Mouse (Mus musculus): ENCODE measurements around the gene Hist1h1c. TPM values are rescaled to one million over a fixed set of nuclear protein-coding genes. Genes with fewer than 3 reads are reported as not detected.

Gene Hist1h1c
- polyA plus RNA-seq, 1 experiment = 68.0 TPM

- TF ChIP-seq CTCF (IDR thresholded peaks at IDR 0.05; ENCODE audit: extremely low read depth, insufficient read length, insufficient replicate concordance, low read depth, low read length) (no peak), POLR2A (IDR thresholded peaks at IDR 0.05; ENCODE audit: low read depth, low read length) (no peak)
- H3K27ac ChIP-seq (ENCODE audit: insufficient read depth, low read depth, low read length) = no peak overlapping the region
- H3K27me3 ChIP-seq (ENCODE audit: control insufficient read depth, insufficient read depth, low read length) = no peaks in the 10 kb centered on the region
- H3K4me3 ChIP-seq (ENCODE audit: low read depth, low read length) = no peak overlapping the region
- no peaks in the 10 kb centered on the region for H3K36me3 ChIP-seq (ENCODE audit: control insufficient read depth, insufficient read depth, low read length)
- WGBS = 37% methylated on average over 21 of the region's 21 CpGs
- H3K4me1 ChIP-seq (ENCODE audit: control insufficient read depth, insufficient read depth, insufficient read length, low read length) = peaks cover 13% of the 10 kb centered on the region; the same call in 1 of the 2 replicates
These were observed 34.1 kb downstream of the Hist1h1c start for GRCm38 (mm10) chr13:23772561-23773313.

- 71% methylated on average over 7 of the region's 7 CpGs for WGBS
- Histone ChIP-seq H3K27me3 (ENCODE audit: control insufficient read depth, insufficient read depth, low read length) (no peaks in the 10 kb centered on the region), H3K27ac (ENCODE audit: insufficient read depth, low read depth, low read length) (peak overlapping the region; percentile 72), H3K4me1 (ENCODE audit: control insufficient read depth, insufficient read depth, insufficient read length, low read length) (peaks cover 19% of the 10 kb centered on the region), H3K4me3 (ENCODE audit: low read depth, low read length) (no peak overlapping the region), H3K36me3 (ENCODE audit: control insufficient read depth, insufficient read depth, low read length) (0 out of 2 replicates have a peak, but pooled peaks cover 3% of the 10 kb centered on the region)
- TF ChIP-seq POLR2A (IDR thresholded peaks at IDR 0.05; ENCODE audit: low read depth, low read length) (no peak), CTCF (IDR thresholded peaks at IDR 0.05; ENCODE audit: extremely low read depth, insufficient read length, insufficient replicate concordance, low read depth, low read length) (no peak)
These were observed 39.7 kb downstream of the Hist1h1c start for GRCm38 (mm10) chr13:23778339-23778738.

- Histone ChIP-seq H3K27me3 (ENCODE audit: control insufficient read depth, insufficient read depth, low read length) (no peaks in the 10 kb centered on the region), H3K27ac (ENCODE audit: insufficient read depth, low read depth, low read length) (peak overlapping the region; percentile 92), H3K4me1 (ENCODE audit: control insufficient read depth, insufficient read depth, insufficient read length, low read length) (peaks cover 19% of the 10 kb centered on the region), H3K36me3 (ENCODE audit: control insufficient read depth, insufficient read depth, low read length) (0 out of 2 replicates have a peak, but pooled peaks cover 3% of the 10 kb centered on the region), H3K4me3 (ENCODE audit: low read depth, low read length) (peak overlapping the region; percentile 50)
- WGBS = 38% methylated on average over 4 of the region's 4 CpGs
- TF ChIP-seq POLR2A (IDR thresholded peaks at IDR 0.05; ENCODE audit: low read depth, low read length) = peak; percentile 28; the same call in 1 of the 2 replicates
- no peak for TF ChIP-seq CTCF (IDR thresholded peaks at IDR 0.05; ENCODE audit: extremely low read depth, insufficient read length, insufficient replicate concordance, low read depth, low read length)
These were observed 40.4 kb downstream of the Hist1h1c start for GRCm38 (mm10) chr13:23779025-23779424.

Other genes starting within 250 kb of the Hist1h1c start
- not detected in 2 replicates for gene Btn2a2, start 250.0 kb upstream of the Hist1h1c start, polyA plus RNA-seq (2012; rRNA removed)
- 39.6 and 71.6 TPM in 2 replicates for gene Hist1h4h, start 207.8 kb upstream of the Hist1h1c start, polyA plus RNA-seq (2012; rRNA removed)
- gene Hist1h2af, start 204.9 kb upstream of the Hist1h1c start, polyA plus RNA-seq (2012; rRNA removed) = 631 and 1,420 TPM in 2 replicates
- gene Hist1h3g, start 203.4 kb upstream of the Hist1h1c start, polyA plus RNA-seq (2012; rRNA removed) = 43.4 and 65.8 TPM in 2 replicates
- 2.4 and 5.1 TPM in 2 replicates for gene Hist1h2bh, start 195.4 kb upstream of the Hist1h1c start, polyA plus RNA-seq (2012; rRNA removed)
- gene Hist1h3f, start 194.8 kb upstream of the Hist1h1c start, polyA plus RNA-seq (2012; rRNA removed) = 9.6 and 13.1 TPM in 2 replicates
- gene Hist1h4f, start 187.2 kb upstream of the Hist1h1c start, polyA plus RNA-seq (2012; rRNA removed) = 13.6 and 21.3 TPM in 2 replicates
- 0.27 and 0.29 TPM in 2 replicates for gene Hist1h1d, start 185.5 kb upstream of the Hist1h1c start, polyA plus RNA-seq (2012; rRNA removed)
- gene Hist1h3e, start 176.4 kb upstream of the Hist1h1c start, polyA plus RNA-seq (2012; rRNA removed) = 27.6 and 43.3 TPM in 2 replicates
- 27.3 and 38.0 TPM in 2 replicates for gene Hist1h2ae, start 167.6 kb upstream of the Hist1h1c start, polyA plus RNA-seq (2012; rRNA removed)
- gene Hist1h2bg, start 167.4 kb upstream of the Hist1h1c start, polyA plus RNA-seq (2012; rRNA removed) = 32.8 and 51.3 TPM in 2 replicates
- 9.0 and 24.6 TPM in 2 replicates for gene Hist1h2bf, start 164.6 kb upstream of the Hist1h1c start, polyA plus RNA-seq (2012; rRNA removed)
- gene Hist1h2ad, start 164.4 kb upstream of the Hist1h1c start, polyA plus RNA-seq (2012; rRNA removed) = 21.3 and 30.3 TPM in 2 replicates
- gene Hist1h3d, start 163.0 kb upstream of the Hist1h1c start, polyA plus RNA-seq (2012; rRNA removed) = 11.5 and 24.2 TPM in 2 replicates
- 10.1 and 13.8 TPM in 2 replicates for gene Hist1h4d, start 157.2 kb upstream of the Hist1h1c start, polyA plus RNA-seq (2012; rRNA removed)
- 1.5 and 1.8 TPM in 2 replicates for gene Hist1h2be, start 117.7 kb upstream of the Hist1h1c start, polyA plus RNA-seq (2012; rRNA removed)
- gene Hist1h1e, start 116.2 kb upstream of the Hist1h1c start, polyA plus RNA-seq (2012; rRNA removed) = 2.2 and 2.4 TPM in 2 replicates
- gene Hist1h2ac, start 54.9 kb upstream of the Hist1h1c start, polyA plus RNA-seq (2012; rRNA removed) = 3.1 and 4.0 TPM in 2 replicates
- 210 and 772 TPM in 2 replicates for gene Hist1h2bc, start 54.6 kb upstream of the Hist1h1c start, polyA plus RNA-seq (2012; rRNA removed)
- not detected in 2 replicates for gene Hist1h1t, start 43.0 kb upstream of the Hist1h1c start, polyA plus RNA-seq (2012; rRNA removed)
- 13.7 and 17.8 TPM in 2 replicates for gene Hist1h4c, start 40.4 kb upstream of the Hist1h1c start, polyA plus RNA-seq (2012; rRNA removed)
- 3.5 and 7.7 TPM in 2 replicates for gene Hfe, start 28.0 kb upstream of the Hist1h1c start, polyA plus RNA-seq (2012; rRNA removed)
- gene Hist1h3c, start 6.8 kb downstream of the Hist1h1c start, polyA plus RNA-seq (2012; rRNA removed) = 39.3 and 49.1 TPM in 2 replicates
- gene Hist1h2bb, start 7.9 kb downstream of the Hist1h1c start, polyA plus RNA-seq (2012; rRNA removed) = 17.8 and 19.7 TPM in 2 replicates
- gene Hist1h2ab, start 12.3 kb downstream of the Hist1h1c start, polyA plus RNA-seq (2012; rRNA removed) = 32.5 and 55.3 TPM in 2 replicates
- 39.8 and 49.8 TPM in 2 replicates for gene Hist1h3b, start 13.5 kb downstream of the Hist1h1c start, polyA plus RNA-seq (2012; rRNA removed)
- 17.0 and 25.9 TPM in 2 replicates for gene Hist1h4b, start 18.2 kb downstream of the Hist1h1c start, polyA plus RNA-seq (2012; rRNA removed)
- 17.4 and 19.9 TPM in 2 replicates for gene Hist1h4a, start 22.4 kb downstream of the Hist1h1c start, polyA plus RNA-seq (2012; rRNA removed)
- 32.6 and 42.4 TPM in 2 replicates for gene Hist1h3a, start 23.6 kb downstream of the Hist1h1c start, polyA plus RNA-seq (2012; rRNA removed)
- gene Hist1h1a, start 24.9 kb downstream of the Hist1h1c start, polyA plus RNA-seq (2012; rRNA removed) = 0.53 and 0.95 TPM in 2 replicates
- 0.90 and 4.5 TPM in 2 replicates for gene Trim38, start 31.1 kb downstream of the Hist1h1c start, polyA plus RNA-seq (2012; rRNA removed)
- gene Slc17a2, start 68.2 kb downstream of the Hist1h1c start, polyA plus RNA-seq (2012; rRNA removed) = not detected in 2 replicates
- gene Slc17a3, start 100.6 kb downstream of the Hist1h1c start, polyA plus RNA-seq (2012; rRNA removed) = not detected in 2 replicates
- gene Slc17a1, start 128.9 kb downstream of the Hist1h1c start, polyA plus RNA-seq (2012; rRNA removed) = not detected in 2 replicates
- 6.5 and 39.9 TPM in 2 replicates for gene Slc17a4, start 176.2 kb downstream of the Hist1h1c start, polyA plus RNA-seq (2012; rRNA removed)
- gene Hist1h2ba, start 195.3 kb downstream of the Hist1h1c start, polyA plus RNA-seq (2012; rRNA removed) = not detected in 2 replicates
- not detected in 2 replicates for gene Hist1h2aa, start 195.7 kb downstream of the Hist1h1c start, polyA plus RNA-seq (2012; rRNA removed)